Mouse (Mus musculus) limb, embryonic 15.5 days (tissue): ENCODE data around the gene Ticam1. TPM values are rescaled to one million over a fixed set of nuclear protein-coding genes. Genes with fewer than 3 reads are reported as not detected.

Experiments
- ATAC-seq: fragments of 200-750 bp; cut with Nextera tagmentation; 2 replicates; pipeline ENCODE4 v1.8.0; 2017; ENCODE audit warnings: low read depth, moderate TSS enrichment; ENCODE audit not compliant: insufficient number of reproducible peaks, low FRiP score, low TSS enrichment
- H3K27ac ChIP-seq: fragments of 300-500 bp; sonication (generic); 2 replicates; pipeline ENCODE4 v1.5.1; 2015; ENCODE audit warnings: moderate library complexity, mild to moderate bottlenecking, inconsistent platforms
- H3K27me3 ChIP-seq: fragments of 300-500 bp; sonication (generic); 2 replicates; pipeline ENCODE4 v1.6.1; 2015; ENCODE audit warnings: inconsistent platforms
- H3K36me3 ChIP-seq: fragments of 300-500 bp; sonication (generic); 2 replicates; pipeline ENCODE4 v1.6.1; 2015; ENCODE audit warnings: inconsistent platforms
- H3K4me1 ChIP-seq: fragments of 300-500 bp; sonication (generic); 2 replicates; pipeline ENCODE4 v1.6.1; 2015; ENCODE audit warnings: inconsistent platforms
- H3K4me2 ChIP-seq: fragments of 300-500 bp; sonication (generic); 2 replicates; pipeline ENCODE4 v1.6.1; 2015; ENCODE audit warnings: mild to moderate bottlenecking, inconsistent platforms
- H3K4me3 ChIP-seq: fragments of 300-500 bp; sonication (generic); 2 replicates; pipeline ENCODE4 v1.5.1; 2015; ENCODE audit warnings: mild to moderate bottlenecking, inconsistent platforms
- H3K9ac ChIP-seq: fragments of 300-500 bp; sonication (generic); 2 replicates; pipeline ENCODE4 v1.6.1; 2015; ENCODE audit warnings: inconsistent platforms
- H3K9me3 ChIP-seq: fragments of 300-500 bp; sonication (generic); 2 replicates; pipeline ENCODE4 v1.6.1; 2016; ENCODE audit warnings: inconsistent platforms
- WGBS: fragments of 180-500 bp; shearing (Covaris S2); methylation state at CpG from one replicate; pipeline ENCODE4 v1.1.7; 2015; 5-methylcytosine and 5-hydroxymethylcytosine counted together
- polyA plus RNA-seq: library from polyadenylated mRNA; unstranded; fragments of >200 nt; fragmentation: Nextera tagmentation; extraction: Ambion mirVana; gene quantifications from 2 replicates; pipeline ENCODE4 v1.2.1, GENCODE M21; 2015

The Ticam1 gene
- polyA plus RNA-seq, 1 experiment from 2014 or later, result 7.1 TPM

- Histone ChIP-seq H3K4me3 (no peak overlapping the region), H3K27ac (no peak overlapping the region), H3K9ac (no peak overlapping the region), H3K9me3 (no peaks in the 10 kb centered on the region), H3K36me3 (peaks cover 46% of the 10 kb centered on the region), H3K27me3 (no peaks in the 10 kb centered on the region), H3K4me2 (no peak overlapping the region), H3K4me1 (peaks cover 39% of the 10 kb centered on the region)
- ATAC-seq, result no peak
- 88% methylated on average over 5 of the region's 5 CpGs for WGBS
Measured at GRCm38 (mm10) chr17:56273986-56274385, 2.6 kb downstream of the Ticam1 start.

- peaks cover 42% of the 10 kb centered on the region for H3K36me3 ChIP-seq
- no peaks in the 10 kb centered on the region for H3K27me3 ChIP-seq
- peaks cover 39% of the 10 kb centered on the region for H3K4me1 ChIP-seq
- H3K27ac ChIP-seq, result no peak overlapping the region
- 78% methylated on average over 7 of the region's 7 CpGs for whole genome bisulfite sequencing
- H3K4me2 ChIP-seq, result no peak overlapping the region
- no peaks in the 10 kb centered on the region for H3K9me3 ChIP-seq
- ATAC-seq, result no peak
- H3K4me3 ChIP-seq, result no peak overlapping the region
- no peak overlapping the region for H3K9ac ChIP-seq
Measured at GRCm38 (mm10) chr17:56273482-56273881, 3.1 kb downstream of the Ticam1 start.

- Histone ChIP-seq H3K36me3 (peaks cover 34% of the 10 kb centered on the region), H3K4me3 (no peak overlapping the region), H3K27me3 (no peaks in the 10 kb centered on the region), H3K9ac (no peak overlapping the region), H3K4me2 (no peak overlapping the region), H3K9me3 (no peaks in the 10 kb centered on the region), H3K4me1 (peaks cover 35% of the 10 kb centered on the region), H3K27ac (no peak overlapping the region)
- ATAC-seq, result no peak
- WGBS, result 73% methylated on average over 3 of the region's 3 CpGs
Measured at GRCm38 (mm10) chr17:56272644-56273043, 3.9 kb downstream of the Ticam1 start.

GRCm38 (mm10) chr17:56271609-56272253, 4.9 kb downstream of the Ticam1 start:
- H3K4me2 ChIP-seq, result no peak overlapping the region
- H3K27ac ChIP-seq, result no peak overlapping the region
- WGBS, result 81% methylated on average over 12 of the region's 12 CpGs
- no peak overlapping the region for H3K4me3 ChIP-seq
- no peak overlapping the region for H3K9ac ChIP-seq
- H3K36me3 ChIP-seq, result peaks cover 33% of the 10 kb centered on the region
- ATAC-seq, result no peak
- peaks cover 29% of the 10 kb centered on the region for H3K4me1 ChIP-seq
- H3K9me3 ChIP-seq, result no peaks in the 10 kb centered on the region
- H3K27me3 ChIP-seq, result no peaks in the 10 kb centered on the region

- Histone ChIP-seq H3K27me3 (no peaks in the 10 kb centered on the region), H3K4me1 (peaks cover 24% of the 10 kb centered on the region), H3K27ac (peak overlapping the region; percentile 83), H3K36me3 (peaks cover 40% of the 10 kb centered on the region), H3K4me2 (peak overlapping the region; percentile 54), H3K9me3 (no peaks in the 10 kb centered on the region), H3K4me3 (peak overlapping the region; percentile 39), H3K9ac (no peak overlapping the region)
- ATAC-seq, result no peak
- WGBS, result 72% methylated on average over 3 of the region's 3 CpGs
Measured at GRCm38 (mm10) chr17:56269741-56270140, 6.8 kb downstream of the Ticam1 start.

GRCm38 (mm10) chr17:56269153-56269630, 7.4 kb downstream of the Ticam1 start:
- 23% methylated on average over 12 of the region's 12 CpGs for WGBS
- Histone ChIP-seq H3K9me3 (no peaks in the 10 kb centered on the region), H3K4me1 (peaks cover 21% of the 10 kb centered on the region), H3K9ac (peak overlapping the region; percentile 29; the same call in 1 of the 2 replicates), H3K27me3 (no peaks in the 10 kb centered on the region), H3K36me3 (peaks cover 42% of the 10 kb centered on the region), H3K4me2 (peak overlapping the region; percentile 54), H3K4me3 (peak overlapping the region; percentile 39), H3K27ac (peak overlapping the region; percentile 83)
- ATAC-seq, result peak; percentile 79

- Histone ChIP-seq H3K27me3 (no peaks in the 10 kb centered on the region), H3K9ac (no peak overlapping the region), H3K36me3 (peaks cover 38% of the 10 kb centered on the region), H3K4me3 (no peak overlapping the region), H3K27ac (no peak overlapping the region; the same call in 1 of the 2 replicates), H3K9me3 (no peaks in the 10 kb centered on the region), H3K4me2 (no peak overlapping the region), H3K4me1 (peaks cover 20% of the 10 kb centered on the region)
- WGBS, result 50% methylated on average over 3 of the region's 3 CpGs
- ATAC-seq, result no peak
Measured at GRCm38 (mm10) chr17:56266271-56266670, 10.3 kb downstream of the Ticam1 start.

GRCm38 (mm10) chr17:56265869-56266268, 10.7 kb downstream of the Ticam1 start:
- no peak overlapping the region for H3K9ac ChIP-seq
- no peak overlapping the region for H3K4me2 ChIP-seq
- WGBS, result 75% methylated on average over 3 of the region's 3 CpGs
- H3K9me3 ChIP-seq, result no peaks in the 10 kb centered on the region
- no peak overlapping the region; the same call in 1 of the 2 replicates for H3K27ac ChIP-seq
- H3K27me3 ChIP-seq, result no peaks in the 10 kb centered on the region
- peaks cover 24% of the 10 kb centered on the region for H3K4me1 ChIP-seq
- no peak for ATAC-seq
- no peak overlapping the region for H3K4me3 ChIP-seq
- peaks cover 38% of the 10 kb centered on the region for H3K36me3 ChIP-seq

GRCm38 (mm10) chr17:56265011-56265410, 11.6 kb downstream of the Ticam1 start:
- peaks cover 32% of the 10 kb centered on the region for H3K4me1 ChIP-seq
- H3K9me3 ChIP-seq, result no peaks in the 10 kb centered on the region
- no peak for ATAC-seq
- H3K36me3 ChIP-seq, result peaks cover 38% of the 10 kb centered on the region
- no peak overlapping the region for H3K27ac ChIP-seq
- no peak overlapping the region for H3K4me2 ChIP-seq
- WGBS, result 94% methylated on average over 4 of the region's 4 CpGs
- H3K4me3 ChIP-seq, result no peak overlapping the region
- no peaks in the 10 kb centered on the region for H3K27me3 ChIP-seq
- H3K9ac ChIP-seq, result no peak overlapping the region

GRCm38 (mm10) chr17:56264020-56264419, 12.6 kb downstream of the Ticam1 start:
- peaks cover 47% of the 10 kb centered on the region for H3K36me3 ChIP-seq
- H3K4me1 ChIP-seq, result peaks cover 34% of the 10 kb centered on the region
- 17% methylated on average over 8 of the region's 8 CpGs for WGBS
- no peak overlapping the region for H3K9ac ChIP-seq
- ATAC-seq, result peak; percentile 38; the same call in 1 of the 2 replicates
- H3K9me3 ChIP-seq, result no peaks in the 10 kb centered on the region
- no peak overlapping the region for H3K27ac ChIP-seq
- H3K27me3 ChIP-seq, result no peaks in the 10 kb centered on the region
- H3K4me3 ChIP-seq, result no peak overlapping the region
- H3K4me2 ChIP-seq, result no peak overlapping the region

- H3K9me3 ChIP-seq, result no peaks in the 10 kb centered on the region
- H3K4me1 ChIP-seq, result peaks cover 47% of the 10 kb centered on the region
- no peak overlapping the region for H3K4me2 ChIP-seq
- 78% methylated on average over 3 of the region's 3 CpGs for WGBS
- peak overlapping the region; percentile 43; the same call in 1 of the 2 replicates for H3K27ac ChIP-seq
- no peak for ATAC-seq
- H3K27me3 ChIP-seq, result no peaks in the 10 kb centered on the region
- peaks cover 57% of the 10 kb centered on the region for H3K36me3 ChIP-seq
- no peak overlapping the region for H3K4me3 ChIP-seq
- no peak overlapping the region for H3K9ac ChIP-seq
Measured at GRCm38 (mm10) chr17:56262645-56263094, 13.9 kb downstream of the Ticam1 start.

GRCm38 (mm10) chr17:56261166-56261565, 15.4 kb downstream of the Ticam1 start:
- ATAC-seq, result no peak
- Histone ChIP-seq H3K4me3 (no peak overlapping the region), H3K9me3 (no peaks in the 10 kb centered on the region), H3K27me3 (no peaks in the 10 kb centered on the region), H3K36me3 (peaks cover 57% of the 10 kb centered on the region), H3K9ac (no peak overlapping the region), H3K27ac (peak overlapping the region; percentile 43; the same call in 1 of the 2 replicates), H3K4me1 (peaks cover 52% of the 10 kb centered on the region), H3K4me2 (no peak overlapping the region)
- WGBS, result 60% methylated on average over 3 of the region's 3 CpGs
